Mouse (Mus musculus) brain, embryonic 14.5 days (tissue): ENCODE data around the gene Pex1.

ENCODE experiments used
- CTCF ChIP-seq: fragments of 200-500 bp; IDR thresholded peaks from 2 replicates; pipeline ENCODE4 v1.5.1; 2012; ENCODE audit warnings: inconsistent platforms, mild to moderate bottlenecking, moderate library complexity, borderline replicate concordance; ENCODE audit not compliant: insufficient read depth, insufficient read length; ENCODE audit errors: extremely low read depth
- POLR2A ChIP-seq: fragments of 200-500 bp; IDR thresholded peaks from 2 replicates; pipeline ENCODE4 v1.6.1; 2012; ENCODE audit warnings: mild to moderate bottlenecking, inconsistent platforms, borderline replicate concordance; ENCODE audit not compliant: poor library complexity, insufficient read depth, insufficient read length, severe bottlenecking; ENCODE audit errors: extremely low read depth

DNA sequence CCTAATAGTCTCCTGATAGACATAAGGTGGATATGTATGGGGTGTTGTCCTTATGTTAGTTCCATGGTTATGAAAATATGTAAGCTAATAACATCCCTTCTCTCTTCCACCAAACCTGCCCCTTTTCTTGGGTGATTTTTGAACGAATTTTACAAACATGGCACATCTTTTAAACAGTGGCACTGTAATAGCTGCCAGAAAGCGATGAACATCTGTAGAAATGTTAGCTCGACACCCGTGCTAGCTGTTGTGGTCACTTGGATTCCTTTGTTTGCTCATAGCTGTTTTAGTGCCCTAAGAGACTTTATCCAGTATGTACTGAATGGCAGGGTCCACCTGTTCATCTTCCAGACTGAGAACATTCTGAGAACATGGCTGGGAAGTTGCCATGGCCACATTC lies 24.6 kb upstream of the Pex1 start, which contains the start of gene 1700109H08Rik:
- TF ChIP-seq POLR2A = no peak
- TF ChIP-seq CTCF = no peak
